Mouse (Mus musculus): Measurements from ENCODE around the gene Usp44. TPM values are rescaled to one million over a fixed set of nuclear protein-coding genes. Genes with fewer than 3 reads are reported as not detected.

The Usp44 gene
- polyA plus RNA-seq, 1 experiment from 2014 or later = 4.0 TPM

- H3K4me1 ChIP-seq (replicated peaks; ENCODE audit: control insufficient read depth, insufficient read depth, low read length) = peaks cover 11% of the 10 kb centered on the region
- H3K4me2 ChIP-seq = peak overlapping the region; percentile 65
- peak overlapping the region; percentile 85 for H3K27ac ChIP-seq (ENCODE audit: low read depth, low read length)
- no peaks in the 10 kb centered on the region for H3K9me3 ChIP-seq (ENCODE audit: control insufficient read depth, low read length)
- DNase-seq (ENCODE audit: low spot score) (no peak), ATAC-seq (replicated peaks; ENCODE audit: low FRiP score) (no peak)
- no peaks in the 10 kb centered on the region for H3K27me3 ChIP-seq (replicated peaks; ENCODE audit: control insufficient read depth, insufficient read depth, low read length)
- WGBS = 67% methylated on average over 4 of the region's 4 CpGs
- peaks cover 5% of the 10 kb centered on the region; the same call in 1 of the 2 replicates for H3K36me3 ChIP-seq (ENCODE audit: control insufficient read depth, insufficient read depth, low read length)
- peak overlapping the region; percentile 99 for H3K4me3 ChIP-seq (ENCODE audit: low read depth, low read length)
- peak overlapping the region; percentile 98 for H3K9ac ChIP-seq (ENCODE audit: low read depth, low read length)
These were observed 59.2 kb downstream of the Usp44 start for GRCm38 (mm10) chr10:93890565-93890964.

DNA sequence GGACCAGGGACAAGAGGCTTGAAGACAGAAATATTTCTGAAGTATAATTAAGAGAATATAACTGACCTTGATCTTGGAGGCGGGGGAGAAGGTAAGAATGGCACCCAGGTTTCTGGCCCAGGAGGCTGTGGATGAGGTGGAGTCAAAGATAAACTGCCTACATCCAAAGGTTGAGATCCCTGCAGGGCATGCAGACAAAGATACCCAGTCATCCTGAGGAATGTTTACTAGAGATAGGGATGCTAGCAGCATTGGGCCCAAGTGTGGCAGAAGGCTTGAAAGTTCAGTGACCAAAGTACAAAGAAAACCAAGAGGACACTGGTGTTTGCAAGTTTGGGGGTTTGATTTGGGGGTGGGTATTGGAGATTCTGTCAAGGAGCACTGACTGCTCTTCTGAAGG is 59.7 kb downstream of the Usp44 start:
- no peak for DNase-seq (ENCODE audit: low spot score)
- Histone ChIP-seq H3K4me2 (peak overlapping the region; percentile 65), H3K9me3 (ENCODE audit: control insufficient read depth, low read length) (no peaks in the 10 kb centered on the region), H3K36me3 (ENCODE audit: control insufficient read depth, insufficient read depth, low read length) (peaks cover 5% of the 10 kb centered on the region; the same call in 1 of the 2 replicates), H3K27me3 (replicated peaks; ENCODE audit: control insufficient read depth, insufficient read depth, low read length) (no peaks in the 10 kb centered on the region), H3K9ac (ENCODE audit: low read depth, low read length) (peak overlapping the region; percentile 98), H3K4me3 (ENCODE audit: low read depth, low read length) (peak overlapping the region; percentile 99), H3K27ac (ENCODE audit: low read depth, low read length) (peak overlapping the region; percentile 85), H3K4me1 (replicated peaks; ENCODE audit: control insufficient read depth, insufficient read depth, low read length) (peaks cover 11% of the 10 kb centered on the region)
- peak; percentile 84 for ATAC-seq (replicated peaks; ENCODE audit: low FRiP score)
- 67% methylated on average over 1 of the region's 1 CpGs for WGBS

GRCm38 (mm10) chr10:93892551-93892950 is 61.2 kb downstream of the Usp44 start:
- ATAC-seq (replicated peaks; ENCODE audit: low FRiP score) (peak; percentile 60), DNase-seq (ENCODE audit: low spot score) (no peak)
- no peaks in the 10 kb centered on the region for H3K27me3 ChIP-seq (replicated peaks; ENCODE audit: control insufficient read depth, insufficient read depth, low read length)
- no peak overlapping the region for H3K4me3 ChIP-seq (ENCODE audit: low read depth, low read length)
- H3K36me3 ChIP-seq (ENCODE audit: control insufficient read depth, insufficient read depth, low read length) = no peaks in the 10 kb centered on the region
- WGBS = 67% methylated on average over 4 of the region's 4 CpGs
- H3K9ac ChIP-seq (ENCODE audit: low read depth, low read length) = no peak overlapping the region
- no peaks in the 10 kb centered on the region for H3K9me3 ChIP-seq (ENCODE audit: control insufficient read depth, low read length)
- peaks cover 7% of the 10 kb centered on the region for H3K4me1 ChIP-seq (replicated peaks; ENCODE audit: control insufficient read depth, insufficient read depth, low read length)
- H3K4me2 ChIP-seq = no peak overlapping the region
- H3K27ac ChIP-seq (ENCODE audit: low read depth, low read length) = peak overlapping the region; percentile 40; the same call in 1 of the 2 replicates

- Histone ChIP-seq H3K4me2 (no peak within 1 kb of the TSS), H3K9me3 (ENCODE audit: control insufficient read depth, low read length) (no peaks in the 10 kb centered on the region), H3K9ac (ENCODE audit: low read depth, low read length) (no peak within 1 kb of the TSS), H3K27me3 (replicated peaks; ENCODE audit: control insufficient read depth, insufficient read depth, low read length) (no peaks in the 10 kb centered on the region), H3K27ac (ENCODE audit: low read depth, low read length) (no peak within 1 kb of the TSS), H3K4me3 (ENCODE audit: low read depth, low read length) (no peak within 1 kb of the TSS), H3K36me3 (ENCODE audit: control insufficient read depth, insufficient read depth, low read length) (no peaks in the 10 kb centered on the region), H3K4me1 (replicated peaks; ENCODE audit: control insufficient read depth, insufficient read depth, low read length) (peaks cover 2% of the 10 kb centered on the region; the same call in 1 of the 2 replicates)
- ATAC-seq (replicated peaks; ENCODE audit: low FRiP score) (no peak), DNase-seq (ENCODE audit: low spot score) (no peak)
- 72% methylated on average over 7 of the region's 7 CpGs for WGBS
These were observed 65.8 kb downstream of the Usp44 start, which contains the start of gene Metap2 for GRCm38 (mm10) chr10:93897043-93897646. Gene Metap2, minus strand, starts transcription at chr10:93897093.

GRCm38 (mm10) chr10:93899303-93899702 is 67.9 kb downstream of the Usp44 start:
- Histone ChIP-seq H3K27ac (ENCODE audit: low read depth, low read length) (no peak overlapping the region), H3K36me3 (ENCODE audit: control insufficient read depth, insufficient read depth, low read length) (no peaks in the 10 kb centered on the region), H3K4me3 (ENCODE audit: low read depth, low read length) (no peak overlapping the region), H3K4me1 (replicated peaks; ENCODE audit: control insufficient read depth, insufficient read depth, low read length) (no peaks in the 10 kb centered on the region), H3K9me3 (ENCODE audit: control insufficient read depth, low read length) (no peaks in the 10 kb centered on the region), H3K27me3 (replicated peaks; ENCODE audit: control insufficient read depth, insufficient read depth, low read length) (no peaks in the 10 kb centered on the region), H3K4me2 (no peak overlapping the region), H3K9ac (ENCODE audit: low read depth, low read length) (no peak overlapping the region)
- DNase-seq (ENCODE audit: low spot score) = no peak
- ATAC-seq (replicated peaks; ENCODE audit: low FRiP score) = no peak
- WGBS = 55% methylated on average over 2 of the region's 2 CpGs

- H3K36me3 ChIP-seq (ENCODE audit: control insufficient read depth, insufficient read depth, low read length) = no peaks in the 10 kb centered on the region
- no peaks in the 10 kb centered on the region for H3K4me1 ChIP-seq (replicated peaks; ENCODE audit: control insufficient read depth, insufficient read depth, low read length)
- H3K4me2 ChIP-seq = no peak overlapping the region
- 77% methylated on average over 11 of the region's 11 CpGs for WGBS
- no peak overlapping the region for H3K27ac ChIP-seq (ENCODE audit: low read depth, low read length)
- H3K27me3 ChIP-seq (replicated peaks; ENCODE audit: control insufficient read depth, insufficient read depth, low read length) = no peaks in the 10 kb centered on the region
- H3K9ac ChIP-seq (ENCODE audit: low read depth, low read length) = no peak overlapping the region
- ATAC-seq (replicated peaks; ENCODE audit: low FRiP score) (no peak), DNase-seq (ENCODE audit: low spot score) (no peak)
- no peak overlapping the region for H3K4me3 ChIP-seq (ENCODE audit: low read depth, low read length)
- no peaks in the 10 kb centered on the region for H3K9me3 ChIP-seq (ENCODE audit: control insufficient read depth, low read length)
These were observed 68.6 kb downstream of the Usp44 start for GRCm38 (mm10) chr10:93899907-93900306.

GRCm38 (mm10) chr10:93907376-93907775 is 76.0 kb downstream of the Usp44 start:
- ATAC-seq (replicated peaks; ENCODE audit: low FRiP score) = no peak
- Histone ChIP-seq H3K4me3 (ENCODE audit: low read depth, low read length) (no peak overlapping the region), H3K36me3 (ENCODE audit: control insufficient read depth, insufficient read depth, low read length) (no peaks in the 10 kb centered on the region), H3K27me3 (replicated peaks; ENCODE audit: control insufficient read depth, insufficient read depth, low read length) (no peaks in the 10 kb centered on the region), H3K4me1 (replicated peaks; ENCODE audit: control insufficient read depth, insufficient read depth, low read length) (peaks cover 2% of the 10 kb centered on the region), H3K4me2 (no peak overlapping the region), H3K9me3 (ENCODE audit: control insufficient read depth, low read length) (no peaks in the 10 kb centered on the region), H3K9ac (ENCODE audit: low read depth, low read length) (no peak overlapping the region), H3K27ac (ENCODE audit: low read depth, low read length) (no peak overlapping the region)
- 66% methylated on average over 10 of the region's 10 CpGs for WGBS
- DNase-seq (ENCODE audit: low spot score) = no peak

Other genes with a start within 250 kb of the Usp44 start
- 179 and 199 TPM in 2 replicates for gene Snrpf, start 241.8 kb upstream of the Usp44 start, polyA plus RNA-seq (2014; fragmentation: Nextera tagmentation; extraction: Ambion mirVana)
- 0.56 and 0.60 TPM in 2 replicates for gene Ntn4, start 190.9 kb upstream of the Usp44 start, polyA plus RNA-seq (2014; fragmentation: Nextera tagmentation; extraction: Ambion mirVana)
- gene Metap2, start 65.5 kb downstream of the Usp44 start, polyA plus RNA-seq (2014; fragmentation: Nextera tagmentation; extraction: Ambion mirVana) = 397 and 398 TPM in 2 replicates
- gene Vezt, start 204.3 kb downstream of the Usp44 start, polyA plus RNA-seq (2014; fragmentation: Nextera tagmentation; extraction: Ambion mirVana) = 18.9 and 19.7 TPM in 2 replicates
- gene Fgd6, start 204.4 kb downstream of the Usp44 start, polyA plus RNA-seq (2014; fragmentation: Nextera tagmentation; extraction: Ambion mirVana) = 5.5 and 6.4 TPM in 2 replicates

All from liver, embryonic 11.5 days (tissue).